Mouse (Mus musculus) limb, embryonic 14.5 days (tissue): Measurements from ENCODE around the gene Ccdc69. TPM values are rescaled to one million over a fixed set of nuclear protein-coding genes. Genes with fewer than 3 reads are reported as not detected.
A peak's percentile ranks its signal among the peaks of the same experiment; 100 is the strongest.

Experiments used
- ATAC-seq: fragments of 200-750 bp; cut with Nextera tagmentation; 2 replicates; pipeline ENCODE4 v1.8.0; 2017; ENCODE audit warnings: low read depth, moderate number of reproducible peaks, moderate TSS enrichment; ENCODE audit not compliant: low FRiP score
- DNase-seq: peaks from one replicate; pipeline ENCODE4 v3.0.0-alpha.2; 2015; ENCODE audit warnings: low spot score
- H3K27ac ChIP-seq: fragments of 300-500 bp; sonication (generic); replicated peaks from 2 replicates; pipeline ENCODE4 v1.5.1; 2014; ENCODE audit warnings: low read depth, mild to moderate bottlenecking, low read length, moderate library complexity, mixed read lengths
- H3K27me3 ChIP-seq: fragments of 300-500 bp; sonication (generic); 2 replicates; pipeline ENCODE4 v1.6.1; 2014; ENCODE audit warnings: low read length, mixed read lengths; ENCODE audit not compliant: control insufficient read depth, insufficient read depth
- H3K36me3 ChIP-seq: fragments of 300-500 bp; sonication (generic); 2 replicates; pipeline ENCODE4 v1.6.1; 2014; ENCODE audit warnings: mild to moderate bottlenecking, low read length, moderate library complexity, mixed read lengths; ENCODE audit not compliant: control insufficient read depth, insufficient read depth
- H3K4me1 ChIP-seq: fragments of 300-500 bp; sonication (generic); 2 replicates; pipeline ENCODE4 v1.6.1; 2014; ENCODE audit warnings: antibody characterized with exemption, low read length, mixed read lengths; ENCODE audit not compliant: control insufficient read depth, insufficient read depth
- H3K4me2 ChIP-seq: fragments of 300-500 bp; sonication (generic); replicated peaks from 2 replicates; pipeline ENCODE4 v1.6.1; 2014; ENCODE audit warnings: low read depth, mild to moderate bottlenecking, low read length, moderate library complexity; ENCODE audit not compliant: severe bottlenecking
- H3K4me3 ChIP-seq: fragments of 300-500 bp; sonication (generic); replicated peaks from 2 replicates; pipeline ENCODE4 v1.5.1; 2014; ENCODE audit warnings: low read length
- H3K9ac ChIP-seq: fragments of 300-500 bp; sonication (generic); 2 replicates; pipeline ENCODE4 v1.6.1; 2014; ENCODE audit warnings: mild to moderate bottlenecking, low read depth, low read length, moderate library complexity; ENCODE audit not compliant: severe bottlenecking
- H3K9me3 ChIP-seq: fragments of 300-500 bp; sonication (generic); 2 replicates; pipeline ENCODE4 v1.6.1; 2016; ENCODE audit warnings: low read length; ENCODE audit not compliant: control insufficient read depth
- POLR2A ChIP-seq: fragments of 200-500 bp; IDR thresholded peaks from 2 replicates; pipeline ENCODE4 v1.8.0; 2012; ENCODE audit warnings: inconsistent platforms, mild to moderate bottlenecking, moderate library complexity, borderline replicate concordance; ENCODE audit not compliant: insufficient read depth, insufficient read length; ENCODE audit errors: extremely low read depth
- WGBS: fragments of 180-500 bp; shearing (Covaris S2); extraction: QIAGEN DNeasy Blood & Tissue Kit; methylation state at CpG from one replicate; pipeline ENCODE4 v1.1.7; 2014; 5-methylcytosine and 5-hydroxymethylcytosine counted together
- polyA plus RNA-seq, 2 experiments: library from polyadenylated mRNA; depleted of rRNA in 1 of 2; stranded (reverse) in 1 of 2; unstranded in 1 of 2; fragments of >200 nt; fragmentation: Nextera tagmentation in 1 of 2; extraction: Ambion mirVana in 1 of 2; gene quantifications; 2 replicates each; pipeline versions ENCODE4 v1.2.1 to v1.2.3; 2012 to 2014

Gene Ccdc69
- polyA plus RNA-seq, 2 experiments, result 1.1 to 1.6 TPM

- no peaks in the 10 kb centered on the region for H3K36me3 ChIP-seq
- H3K27ac ChIP-seq, result no peak overlapping the region
- DNase-seq, result peak; percentile 20
- no peak overlapping the region for H3K9ac ChIP-seq
- H3K4me3 ChIP-seq, result no peak overlapping the region
- peaks cover 6% of the 10 kb centered on the region; the same call in 1 of the 2 replicates for H3K4me1 ChIP-seq
- H3K27me3 ChIP-seq, result no peaks in the 10 kb centered on the region
- no peak overlapping the region for H3K4me2 ChIP-seq
- WGBS, result 61% methylated on average over 7 of the region's 7 CpGs
- no peaks in the 10 kb centered on the region for H3K9me3 ChIP-seq
- ATAC-seq, result no peak
- TF ChIP-seq POLR2A, result no peak
Measured at GRCm38 (mm10) chr11:55110566-55111169, 32.7 kb upstream of the Ccdc69 start.

- no peak overlapping the region for H3K4me2 ChIP-seq
- H3K27ac ChIP-seq, result no peak overlapping the region
- peaks cover 6% of the 10 kb centered on the region; the same call in 1 of the 2 replicates for H3K4me1 ChIP-seq
- DNase-seq (no peak), ATAC-seq (no peak)
- no peak overlapping the region for H3K9ac ChIP-seq
- H3K4me3 ChIP-seq, result no peak overlapping the region
- H3K9me3 ChIP-seq, result no peaks in the 10 kb centered on the region
- H3K27me3 ChIP-seq, result no peaks in the 10 kb centered on the region
- 90% methylated on average over 7 of the region's 7 CpGs for WGBS
- no peaks in the 10 kb centered on the region for H3K36me3 ChIP-seq
- no peak for TF ChIP-seq POLR2A
Measured at GRCm38 (mm10) chr11:55109521-55110300, 31.8 kb upstream of the Ccdc69 start.

- H3K4me3 ChIP-seq, result no peak overlapping the region
- TF ChIP-seq POLR2A, result no peak
- ATAC-seq (no peak), DNase-seq (no peak)
- no peaks in the 10 kb centered on the region for H3K27me3 ChIP-seq
- peaks cover 6% of the 10 kb centered on the region; the same call in 1 of the 2 replicates for H3K4me1 ChIP-seq
- H3K36me3 ChIP-seq, result no peaks in the 10 kb centered on the region
- WGBS, result 73% methylated on average over 1 of the region's 1 CpGs
- no peaks in the 10 kb centered on the region for H3K9me3 ChIP-seq
- no peak overlapping the region for H3K9ac ChIP-seq
- no peak overlapping the region for H3K27ac ChIP-seq
- H3K4me2 ChIP-seq, result no peak overlapping the region
Measured at GRCm38 (mm10) chr11:55106636-55107035, 28.7 kb upstream of the Ccdc69 start.

- 0 out of 2 replicates have a peak, but pooled peaks cover 1% of the 10 kb centered on the region for H3K4me1 ChIP-seq
- no peak overlapping the region for H3K27ac ChIP-seq
- no peak overlapping the region for H3K4me3 ChIP-seq
- WGBS, result 79% methylated on average over 4 of the region's 4 CpGs
- no peak for DNase-seq
- no peak overlapping the region for H3K4me2 ChIP-seq
- ATAC-seq, result no peak
- no peak for TF ChIP-seq POLR2A
- H3K27me3 ChIP-seq, result no peaks in the 10 kb centered on the region
- no peaks in the 10 kb centered on the region for H3K36me3 ChIP-seq
- no peaks in the 10 kb centered on the region for H3K9me3 ChIP-seq
- H3K9ac ChIP-seq, result no peak overlapping the region
Measured at GRCm38 (mm10) chr11:55105389-55105788, 27.5 kb upstream of the Ccdc69 start.

- TF ChIP-seq POLR2A, result no peak
- no peaks in the 10 kb centered on the region for H3K4me1 ChIP-seq
- no peaks in the 10 kb centered on the region for H3K36me3 ChIP-seq
- no peak overlapping the region for H3K27ac ChIP-seq
- H3K4me2 ChIP-seq, result no peak overlapping the region
- H3K4me3 ChIP-seq, result no peak overlapping the region
- no peak overlapping the region for H3K9ac ChIP-seq
- DNase-seq (no peak), ATAC-seq (no peak)
- H3K9me3 ChIP-seq, result no peaks in the 10 kb centered on the region
- no peaks in the 10 kb centered on the region for H3K27me3 ChIP-seq
- 79% methylated on average over 3 of the region's 3 CpGs for WGBS
Measured at GRCm38 (mm10) chr11:55103229-55103628, 25.3 kb upstream of the Ccdc69 start.
